Mouse (Mus musculus) layer of hippocampus, adult 8-10 months (tissue): Measurements from ENCODE around the gene Acmsd. TPM values are rescaled to one million over a fixed set of nuclear protein-coding genes. Genes with fewer than 3 reads are reported as not detected.

Experiments used
- DNase-seq, 2 experiments: peaks; one replicate each; pipeline ENCODE4 v3.0.0; 2022; ENCODE audit warnings: low spot score in 2 of 2
- total RNA-seq, 4 experiments: library from RNA; stranded (reverse); gene quantifications; 2 replicates each; pipeline ENCODE4 v1.2.4; 2022

Acmsd gene
- total RNA-seq, 4 experiments from 2014 or later, result not detected

- DNase-seq, result no peak
These were observed 46.0 kb downstream of the Acmsd start for GRCm38 (mm10) chr1:127775206-127775720.

DNA sequence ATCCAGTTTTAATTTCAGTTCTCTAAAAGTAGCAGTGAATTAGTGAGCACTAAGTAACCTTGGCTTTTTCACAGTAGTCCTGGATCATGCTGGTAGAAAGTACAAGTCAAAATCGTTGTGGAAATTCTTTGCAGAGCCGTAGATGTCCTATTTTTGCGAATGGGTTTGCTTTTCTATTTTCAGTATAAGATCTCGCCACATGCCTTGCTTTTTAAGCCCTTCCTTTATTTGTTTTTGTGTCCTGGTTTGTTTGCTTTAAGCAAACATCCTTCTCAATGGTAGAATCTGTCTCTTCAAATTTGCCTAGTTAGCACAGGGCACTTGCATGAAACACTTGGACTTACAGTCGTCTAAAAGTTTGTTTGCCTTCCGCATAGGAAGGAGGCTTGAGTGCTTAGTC, 47.0 kb downstream of the Acmsd start:
- DNase-seq, result no peak

DNA sequence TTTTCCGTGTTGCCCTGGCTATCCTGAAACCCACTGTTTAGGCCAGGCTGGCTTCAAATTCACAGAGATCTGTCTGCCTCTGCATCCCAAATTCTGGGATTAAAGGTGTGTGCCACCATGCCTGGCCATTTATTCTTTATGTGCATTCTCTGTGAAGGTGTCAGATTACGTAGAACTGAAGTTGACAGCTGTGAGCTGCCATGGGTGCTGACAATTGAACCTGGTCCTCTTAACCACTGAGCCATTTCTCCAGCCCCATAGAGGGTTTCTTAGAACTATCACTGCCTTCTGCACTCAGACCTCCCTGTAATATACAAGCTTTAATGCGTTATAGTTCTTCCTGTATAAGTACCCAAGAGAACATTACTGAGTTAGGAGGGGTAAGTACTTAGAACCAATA, 49.4 kb downstream of the Acmsd start:
- no peak for DNase-seq

DNA sequence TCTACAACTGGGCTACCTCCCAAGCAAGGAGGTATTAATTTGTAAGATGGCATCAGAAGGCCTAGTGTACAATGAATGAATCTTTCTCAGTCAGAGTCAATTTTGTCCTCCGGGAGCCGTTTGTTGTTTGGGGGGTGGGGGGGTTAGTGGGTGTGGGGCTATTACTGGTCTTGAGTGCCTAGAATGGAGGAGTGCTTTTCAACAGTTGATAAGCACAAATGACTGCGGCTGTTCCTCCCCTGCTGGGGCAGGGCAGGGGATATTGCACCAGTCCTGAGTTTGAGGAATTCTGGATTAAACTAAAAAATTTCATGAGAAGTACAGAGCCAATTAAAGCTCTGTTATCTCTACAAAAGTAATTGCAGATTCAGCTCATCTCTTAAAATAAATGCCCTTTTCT, 50.9 kb downstream of the Acmsd start:
- no peak for DNase-seq

- DNase-seq, result no peak
These were observed 51.6 kb downstream of the Acmsd start for GRCm38 (mm10) chr1:127780849-127781248.

DNA sequence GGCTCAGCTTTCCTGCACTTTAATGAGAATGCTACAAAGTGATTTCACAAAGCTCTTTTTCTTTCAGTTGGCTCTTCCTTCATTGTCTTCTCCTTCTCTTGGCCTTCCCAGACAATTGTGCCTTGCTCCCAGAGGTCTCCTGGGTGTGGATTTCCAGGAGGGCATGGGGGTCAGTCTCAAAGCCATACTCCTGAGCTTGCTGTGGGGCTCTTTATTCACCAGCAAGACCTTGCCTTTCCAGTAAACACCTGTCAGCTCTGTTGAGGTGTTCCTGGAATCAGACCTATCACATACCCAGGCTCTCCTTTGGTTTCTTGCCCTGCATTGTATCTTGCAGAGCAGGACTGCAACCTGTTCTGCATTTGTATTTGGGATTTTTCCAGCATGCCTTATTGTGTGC, 54.6 kb downstream of the Acmsd start:
- no peak for DNase-seq

GRCm38 (mm10) chr1:127785882-127786281, 56.7 kb downstream of the Acmsd start:
- no peak for DNase-seq

DNA sequence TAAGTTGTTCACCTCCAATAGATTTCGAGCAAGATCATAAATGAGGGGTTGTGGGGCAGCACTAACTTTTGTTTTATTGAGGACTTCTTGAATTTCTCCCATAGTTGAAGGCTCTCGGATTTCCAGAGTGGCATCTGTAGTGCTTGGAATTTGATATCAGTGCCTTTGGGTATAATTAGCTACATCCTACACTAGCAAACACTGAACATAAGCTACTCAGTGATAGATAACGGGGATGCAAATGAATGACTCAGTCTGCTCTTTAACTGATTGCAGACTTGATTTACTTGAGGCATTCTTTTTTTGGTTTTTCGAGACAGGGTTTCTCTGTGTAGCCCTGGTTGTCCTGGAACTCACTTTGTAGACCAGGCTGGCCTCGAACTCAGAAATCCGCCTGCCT, 59.7 kb downstream of the Acmsd start:
- DNase-seq, result no peak

DNA sequence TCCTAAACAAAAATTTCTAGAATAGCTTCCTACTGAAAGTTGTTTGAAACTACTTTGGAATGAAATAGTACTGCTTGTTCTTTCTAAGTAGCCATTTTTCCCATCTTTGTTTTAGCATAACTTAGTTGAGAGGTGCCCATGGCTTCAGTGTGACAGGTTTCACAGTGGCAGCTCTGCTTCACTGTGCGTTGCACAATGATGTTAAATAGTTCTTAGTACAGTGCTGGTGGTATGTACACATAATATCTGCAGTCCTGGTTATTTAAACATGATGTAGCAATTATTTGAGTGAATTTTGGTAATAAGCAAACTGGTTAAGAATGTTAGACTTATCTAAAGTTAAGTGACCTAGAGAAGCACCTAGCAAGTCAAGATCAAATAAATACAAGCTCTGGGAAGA, 64.2 kb downstream of the Acmsd start:
- DNase-seq, result no peak

GRCm38 (mm10) chr1:127795087-127795769, 66.0 kb downstream of the Acmsd start:
- DNase-seq, result no peak

- no peak for DNase-seq
These were observed 67.1 kb downstream of the Acmsd start for GRCm38 (mm10) chr1:127796341-127796740.

- DNase-seq, result no peak
These were observed 67.5 kb downstream of the Acmsd start for GRCm38 (mm10) chr1:127796752-127797151.

- DNase-seq, result no peak
These were observed 73.7 kb downstream of the Acmsd start for GRCm38 (mm10) chr1:127802916-127803315.

DNA sequence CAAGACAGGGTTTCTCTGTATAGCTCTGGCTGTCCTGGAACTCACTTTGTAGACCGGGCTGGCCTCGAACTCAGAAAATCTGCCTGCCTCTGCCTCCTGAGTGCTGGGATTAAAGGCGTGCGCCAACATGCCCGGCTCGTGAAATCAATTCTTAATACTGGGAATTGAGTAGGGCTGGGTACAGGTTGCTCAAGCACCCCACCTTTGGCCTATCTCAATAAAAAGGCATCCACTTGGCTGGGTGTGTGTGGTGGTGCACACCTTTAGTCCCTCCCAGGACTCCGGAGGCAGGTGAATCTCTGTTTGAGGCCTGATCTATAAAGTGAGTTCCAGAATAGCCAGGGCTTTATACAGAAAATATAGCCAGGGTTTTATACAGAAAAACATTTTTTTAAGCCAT, 79.5 kb downstream of the Acmsd start:
- no peak for DNase-seq

DNA sequence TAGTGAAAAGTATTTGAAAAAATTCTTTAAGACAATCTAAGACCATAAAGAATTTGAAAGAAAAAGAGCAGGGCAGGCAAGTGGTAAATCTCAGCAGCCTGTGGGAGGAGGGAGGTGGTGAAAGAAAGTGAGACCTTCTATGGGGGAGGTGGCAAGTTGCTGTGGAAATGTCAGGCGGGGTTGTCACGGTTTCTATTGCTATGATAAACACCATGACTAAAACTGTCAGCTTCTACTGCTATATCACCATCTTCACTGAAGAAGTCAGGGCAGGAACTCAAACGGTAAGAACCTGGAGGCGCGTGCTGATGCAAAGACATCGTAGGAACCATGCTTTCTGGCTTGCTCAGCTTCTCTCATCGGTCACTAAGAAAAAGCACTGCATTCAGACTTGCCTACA, 83.7 kb downstream of the Acmsd start:
- DNase-seq, result no peak

DNA sequence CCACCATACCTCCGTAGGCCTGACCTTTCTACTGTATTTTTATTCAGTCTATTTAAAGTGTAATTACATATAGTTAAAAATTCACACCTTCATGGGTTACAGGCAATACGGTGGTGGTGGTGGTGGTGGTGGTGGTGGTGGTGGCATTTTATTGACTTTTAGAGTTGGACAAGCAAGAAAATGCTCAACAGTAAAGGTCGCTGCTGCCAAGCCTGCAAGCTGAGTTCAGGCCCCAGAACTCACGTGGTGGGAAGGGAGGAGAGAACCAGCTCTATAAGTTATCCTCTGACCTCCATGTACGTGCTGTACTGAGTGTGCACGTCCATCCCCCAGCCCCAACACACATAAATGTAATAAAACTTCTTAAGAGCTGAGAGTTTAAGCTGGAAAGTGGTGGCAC, 87.2 kb downstream of the Acmsd start:
- no peak for DNase-seq

Other genes starting within 250 kb of the Acmsd start
- 10 to 100 TPM in 1 of 4 experiments, 1 to 10 TPM in 3; 7.5 to 10.8 (median 9.0) TPM for gene Tmem163, start 49.9 kb upstream of the Acmsd start, total RNA-seq
- gene Ccnt2, start 44.8 kb downstream of the Acmsd start, total RNA-seq, result 10 to 100 TPM; 61.7 to 83.7 (median 73.7) TPM
- 10 to 100 TPM in 1 of 4 experiments, 1 to 10 TPM in 3; 5.5 to 10.1 (median 8.4) TPM for gene Map3k19, start 125.6 kb downstream of the Acmsd start, total RNA-seq
- gene Rab3gap1, start 139.4 kb downstream of the Acmsd start, total RNA-seq, result 10 to 100 TPM; 70.8 to 84.4 (median 78.8) TPM